Mouse (Mus musculus) embryonic fibroblast, embryonic 13.5 days (primary cell): ENCODE data around the gene Hao1. TPM values are rescaled to one million over a fixed set of nuclear protein-coding genes. Genes with fewer than 3 reads are reported as not detected.
A peak's percentile ranks its signal among the peaks of the same experiment; 100 is the strongest.

Source experiments
- H3K27ac ChIP-seq: 2 replicates; pipeline ENCODE4 v1.5.1; 2012; ENCODE audit warnings: low read length, control low read depth, inconsistent platforms; ENCODE audit not compliant: insufficient read depth
- H3K4me1 ChIP-seq: 2 replicates; pipeline ENCODE4 v1.6.1; 2011; ENCODE audit warnings: low read length; ENCODE audit not compliant: control insufficient read depth, insufficient read depth
- H3K4me3 ChIP-seq: 2 replicates; pipeline ENCODE4 v1.5.1; 2011; ENCODE audit warnings: mild to moderate bottlenecking, control low read depth, low read length; ENCODE audit not compliant: insufficient read depth
- CTCF ChIP-seq: IDR thresholded peaks from 2 replicates; pipeline ENCODE4 v1.5.1; 2011; ENCODE audit warnings: mild to moderate bottlenecking, control low read depth, low read length, moderate library complexity, borderline replicate concordance; ENCODE audit not compliant: insufficient read depth
- POLR2A ChIP-seq: IDR thresholded peaks from 2 replicates; pipeline ENCODE4 v1.6.1; 2011; ENCODE audit warnings: low read depth, mild to moderate bottlenecking, control low read depth, low read length, moderate library complexity
- polyA plus RNA-seq: library from polyadenylated mRNA; stranded (reverse); fragments of >200 nt; gene quantifications from 2 replicates; pipeline ENCODE4 v1.2.4, GENCODE M21; 2011; ENCODE audit warnings: low read depth; ENCODE audit not compliant: missing spikeins, insufficient read length

The Hao1 gene
- polyA plus RNA-seq, 1 experiment = not detected

GRCm38 (mm10) chr2:134481759-134482158 lies 72.4 kb downstream of the Hao1 start:
- no peaks in the 10 kb centered on the region for H3K4me1 ChIP-seq
- TF ChIP-seq POLR2A = no peak
- peak; percentile 51; the same call in 1 of the 2 replicates for TF ChIP-seq CTCF
- no peak overlapping the region for H3K4me3 ChIP-seq
- no peak overlapping the region for H3K27ac ChIP-seq

GRCm38 (mm10) chr2:134481174-134481573 lies 73.0 kb downstream of the Hao1 start:
- no peak for TF ChIP-seq POLR2A
- no peak for TF ChIP-seq CTCF
- Histone ChIP-seq H3K4me3 (no peak overlapping the region), H3K4me1 (no peaks in the 10 kb centered on the region), H3K27ac (no peak overlapping the region)

GRCm38 (mm10) chr2:134465132-134465531 lies 89.0 kb downstream of the Hao1 start:
- TF ChIP-seq CTCF (no peak), POLR2A (no peak)
- Histone ChIP-seq H3K27ac (no peak overlapping the region), H3K4me1 (peaks cover 3% of the 10 kb centered on the region; the same call in 1 of the 2 replicates), H3K4me3 (no peak overlapping the region)

GRCm38 (mm10) chr2:134462321-134462720 lies 91.8 kb downstream of the Hao1 start:
- no peak for TF ChIP-seq POLR2A
- TF ChIP-seq CTCF = no peak
- peaks cover 3% of the 10 kb centered on the region; the same call in 1 of the 2 replicates for H3K4me1 ChIP-seq
- H3K4me3 ChIP-seq = no peak overlapping the region
- no peak overlapping the region for H3K27ac ChIP-seq

GRCm38 (mm10) chr2:134460831-134461230 lies 93.3 kb downstream of the Hao1 start:
- TF ChIP-seq CTCF = no peak
- TF ChIP-seq POLR2A = no peak
- Histone ChIP-seq H3K27ac (no peak overlapping the region), H3K4me3 (no peak overlapping the region), H3K4me1 (peaks cover 3% of the 10 kb centered on the region; the same call in 1 of the 2 replicates)

- no peak overlapping the region for H3K4me3 ChIP-seq
- peaks cover 3% of the 10 kb centered on the region; the same call in 1 of the 2 replicates for H3K4me1 ChIP-seq
- no peak overlapping the region for H3K27ac ChIP-seq
- no peak for TF ChIP-seq POLR2A
- TF ChIP-seq CTCF = no peak
Measured at GRCm38 (mm10) chr2:134456065-134456505, 98.1 kb downstream of the Hao1 start.

GRCm38 (mm10) chr2:134452748-134453147 lies 101.4 kb downstream of the Hao1 start:
- TF ChIP-seq POLR2A (no peak), CTCF (no peak)
- H3K27ac ChIP-seq = no peak overlapping the region
- no peaks in the 10 kb centered on the region for H3K4me1 ChIP-seq
- H3K4me3 ChIP-seq = no peak overlapping the region

- Histone ChIP-seq H3K4me1 (no peaks in the 10 kb centered on the region), H3K27ac (no peak overlapping the region), H3K4me3 (no peak overlapping the region)
- TF ChIP-seq CTCF (no peak), POLR2A (no peak)
Measured at GRCm38 (mm10) chr2:134450976-134451375, 103.2 kb downstream of the Hao1 start.

Other genes starting within 250 kb of the Hao1 start
- 17.4 and 22.8 TPM in 2 replicates for gene Tmx4, start 89.8 kb upstream of the Hao1 start, polyA plus RNA-seq
- gene Plcb1, start 231.7 kb upstream of the Hao1 start, polyA plus RNA-seq = 2.8 and 6.4 TPM in 2 replicates